Mouse (Mus musculus) ES-E14 (cell line): ENCODE results near the gene Sapcd2.

Experiments
- CHD2 ChIP-seq: IDR thresholded peaks from 2 replicates; pipeline ENCODE4 v1.6.1; 2014; ENCODE audit warnings: mild to moderate bottlenecking, low read depth, low read length, inconsistent platforms
- HCFC1 ChIP-seq: IDR thresholded peaks from 2 replicates; pipeline ENCODE4 v1.6.1; 2012; ENCODE audit warnings: low read length, inconsistent platforms, borderline replicate concordance; ENCODE audit not compliant: insufficient read depth
- MAFK ChIP-seq: IDR thresholded peaks from 2 replicates; pipeline ENCODE4 v1.6.1; 2014; ENCODE audit warnings: mild to moderate bottlenecking, low read depth, low read length, inconsistent platforms; ENCODE audit not compliant: insufficient read depth
- ZC3H11A ChIP-seq: IDR thresholded peaks from 2 replicates; pipeline ENCODE4 v1.6.1; 2012; ENCODE audit warnings: low read depth, mild to moderate bottlenecking, inconsistent platforms, low read length, borderline replicate concordance
- ZNF384 ChIP-seq: IDR thresholded peaks from 2 replicates; pipeline ENCODE4 v1.6.1; 2012; ENCODE audit warnings: low read depth, low read length, inconsistent platforms

DNA sequence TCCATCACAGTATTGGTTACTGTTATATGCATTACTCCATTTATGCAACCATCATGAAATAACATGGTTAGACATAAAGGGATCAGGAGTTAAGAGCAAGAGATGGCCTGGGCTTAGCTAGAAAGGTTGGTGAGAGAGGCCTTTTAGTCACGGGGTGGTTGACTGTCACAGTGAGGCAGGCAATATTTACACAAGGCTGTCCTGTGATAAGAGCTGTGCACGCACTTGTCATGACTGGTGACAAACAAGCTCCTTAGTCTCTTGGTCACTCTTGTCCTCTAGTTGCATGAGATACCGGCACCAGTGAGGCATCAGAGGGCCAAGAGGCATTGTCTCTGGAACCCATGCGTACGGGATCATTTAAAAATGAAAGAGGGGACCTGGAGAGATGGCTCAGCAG is 12.4 kb downstream of the Sapcd2 start:
- TF ChIP-seq ZNF384 = no peak
- no peak for TF ChIP-seq MAFK
- no peak for TF ChIP-seq CHD2
- TF ChIP-seq HCFC1 = no peak
- TF ChIP-seq ZC3H11A = no peak
